Mouse (Mus musculus) gastrocnemius, postnatal 10 days (tissue): ENCODE measurements around the gene Fcgrt. TPM values are rescaled to one million over a fixed set of nuclear protein-coding genes. Genes with fewer than 3 reads are reported as not detected.

ENCODE experiments used
- DNase-seq: peaks from one replicate; pipeline ENCODE4 v3.0.0; 2021; ENCODE audit warnings: mixed read lengths
- microRNA-seq, 2 experiments: library from miRNA; unstranded; fragments of <30 nt; microRNA quantifications; one replicate each; pipeline ENCODE4 v1.2.0; 2021
- total RNA-seq, 2 experiments: library from RNA; stranded (reverse); gene quantifications; 2 replicates each; pipeline ENCODE4 v1.2.3; 2021

The Fcgrt gene
- total RNA-seq, 2 experiments from 2014 or later = 70.9 to 75.2 TPM

DNA sequence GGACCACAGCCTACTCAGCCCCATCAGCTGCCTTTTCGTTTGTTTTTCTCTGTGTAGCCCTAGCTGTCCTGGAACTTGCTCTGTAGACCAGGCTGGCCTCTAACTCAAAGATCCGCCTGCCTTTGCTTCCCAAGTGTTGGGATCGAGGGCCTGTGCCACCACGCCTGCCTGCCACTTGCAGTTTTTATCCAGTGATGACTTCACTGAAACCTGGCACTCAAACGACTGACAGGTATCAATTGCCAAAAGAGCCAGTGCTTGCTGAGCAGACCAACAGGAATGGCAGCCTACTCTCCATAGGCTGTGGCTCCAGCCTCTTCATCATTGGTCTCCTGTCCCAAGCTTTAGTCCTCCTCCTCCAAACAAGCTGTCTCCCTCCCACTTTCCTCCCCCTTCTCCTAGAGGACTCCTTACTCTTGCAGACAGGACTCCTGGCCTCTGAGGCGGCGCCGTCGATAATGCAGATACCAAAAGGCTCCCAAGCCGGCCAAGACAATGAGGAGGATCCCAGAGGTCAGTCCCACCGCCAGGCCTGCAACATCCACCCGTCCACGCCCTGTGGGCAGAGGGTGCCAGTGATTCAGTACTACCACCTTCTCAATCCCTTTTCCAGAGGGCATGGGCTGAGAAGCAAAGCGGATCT is 47.2 kb downstream of the Fcgrt start:
- no peak for DNase-seq

DNA sequence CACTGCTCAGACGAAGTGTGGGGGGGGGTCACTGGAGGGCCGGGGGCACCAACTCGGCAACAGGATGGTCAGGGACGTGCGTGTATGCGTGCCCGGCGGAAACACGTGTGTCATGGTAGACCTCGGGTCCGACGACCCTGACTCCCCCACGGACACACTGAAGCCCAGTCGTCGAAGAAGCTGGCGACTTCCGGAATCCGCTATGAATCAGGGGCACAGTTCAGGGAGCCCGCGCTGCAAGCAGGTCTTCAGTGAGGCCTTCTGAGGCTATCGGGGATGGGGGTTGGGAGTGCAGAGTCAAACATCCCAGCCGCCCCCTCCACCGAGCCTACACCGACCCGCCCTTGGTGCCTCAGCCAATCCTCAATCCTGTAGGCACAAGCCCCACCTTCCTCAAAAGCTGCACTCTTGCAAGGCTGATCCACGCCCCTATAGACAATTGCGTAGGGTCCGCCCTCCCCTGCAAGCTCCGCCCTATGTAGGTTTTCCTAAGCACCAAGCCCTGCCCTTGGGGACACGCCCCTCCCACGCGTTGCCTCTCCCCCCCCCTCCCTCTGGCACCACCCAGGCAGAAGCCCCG is 49.6 kb downstream of the Fcgrt start:
- peak; percentile 77 for DNase-seq

DNA sequence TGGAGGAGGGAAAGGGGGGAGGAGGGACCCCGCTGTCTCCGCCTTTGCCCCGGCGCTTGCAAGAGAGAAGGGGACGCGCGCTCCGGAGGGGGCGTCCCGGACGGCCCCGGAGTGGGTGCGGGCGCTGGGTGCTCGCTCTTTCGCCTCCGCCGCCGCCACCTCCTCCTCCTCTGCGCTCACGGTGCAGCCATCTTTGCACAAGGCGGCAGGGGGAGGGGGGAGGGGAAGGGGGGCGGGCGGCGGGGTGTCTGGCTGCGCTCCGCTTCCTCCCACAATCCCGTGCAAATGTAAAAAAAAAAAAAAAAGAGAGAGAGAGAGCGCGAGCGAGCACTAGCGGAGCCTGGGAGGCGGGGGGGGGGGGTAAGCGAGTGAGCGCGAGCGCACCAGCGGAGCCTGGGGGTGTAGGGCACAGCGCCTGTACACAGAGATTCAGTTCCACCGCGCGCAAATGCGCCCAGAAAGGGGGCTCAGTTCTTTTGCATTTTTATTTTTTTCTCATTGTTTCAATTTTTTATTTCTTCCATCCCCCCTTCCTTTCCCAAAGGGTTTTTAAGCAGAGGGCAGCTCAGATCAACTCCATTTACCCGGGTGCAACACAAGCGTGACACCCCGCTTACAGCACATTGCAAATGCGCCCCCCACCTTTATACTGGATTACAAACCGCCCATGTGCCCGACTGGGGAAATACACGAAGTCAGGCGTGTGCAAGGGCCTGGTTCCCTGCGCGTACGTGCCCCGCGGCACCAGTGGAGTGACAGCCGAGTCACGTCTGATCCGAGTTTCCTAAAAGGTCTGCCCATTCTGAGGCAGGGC is 50.3 kb downstream of the Fcgrt start:
- peak; percentile 73 for DNase-seq

DNA sequence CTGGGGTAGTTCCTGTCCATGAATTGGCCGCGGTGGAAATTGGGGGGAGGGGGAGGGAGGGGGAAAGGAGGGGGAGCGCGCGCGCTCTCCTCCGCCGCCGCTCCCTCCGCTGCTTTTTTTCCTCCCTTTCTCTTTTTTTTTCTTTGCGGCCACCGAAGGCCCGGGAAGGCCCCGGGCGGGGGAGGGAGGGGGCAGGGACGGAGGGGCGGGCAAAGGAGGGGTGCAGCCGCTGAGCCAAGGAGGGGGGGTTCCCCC is 50.9 kb downstream of the Fcgrt start, which contains the start of gene Prr12:
Prr12 (minus strand) TSS at position 20 of the 255 bp plus-strand sequence.
- no peak for DNase-seq

DNA sequence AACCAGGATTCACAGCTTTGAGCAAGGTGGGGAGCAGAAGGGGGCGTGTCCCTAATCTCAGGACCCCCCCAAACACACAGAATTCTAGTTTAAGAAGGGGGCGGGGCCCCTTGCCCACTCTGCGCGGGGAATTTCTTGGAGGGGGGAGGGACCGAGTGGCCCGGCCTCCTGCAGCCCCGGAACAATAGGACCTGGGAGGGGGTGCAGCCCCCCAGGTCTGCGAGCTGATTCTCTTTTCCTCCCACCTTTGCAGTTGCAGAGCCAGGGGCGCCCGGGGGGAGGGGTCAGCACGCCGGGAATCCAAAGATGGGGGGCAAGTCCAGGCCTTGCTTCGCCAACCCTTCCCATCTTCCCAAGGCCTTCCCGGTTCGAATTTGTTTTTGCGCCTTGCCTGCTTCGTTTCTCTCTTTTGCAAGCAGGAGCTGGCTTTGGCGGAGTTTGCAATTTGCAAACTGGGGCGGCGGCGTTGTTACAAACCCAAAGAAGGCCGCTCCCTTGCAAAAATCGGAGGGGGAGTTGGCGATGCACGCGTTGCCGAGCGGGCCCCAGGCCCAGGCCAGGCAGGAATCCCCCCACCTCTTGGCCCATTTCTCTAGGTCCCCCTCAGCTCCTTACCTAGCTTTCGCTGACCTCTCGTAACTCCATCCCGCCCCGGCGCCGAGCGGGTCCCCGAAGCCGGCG is 51.3 kb downstream of the Fcgrt start:
- peak; percentile 40 for DNase-seq

DNA sequence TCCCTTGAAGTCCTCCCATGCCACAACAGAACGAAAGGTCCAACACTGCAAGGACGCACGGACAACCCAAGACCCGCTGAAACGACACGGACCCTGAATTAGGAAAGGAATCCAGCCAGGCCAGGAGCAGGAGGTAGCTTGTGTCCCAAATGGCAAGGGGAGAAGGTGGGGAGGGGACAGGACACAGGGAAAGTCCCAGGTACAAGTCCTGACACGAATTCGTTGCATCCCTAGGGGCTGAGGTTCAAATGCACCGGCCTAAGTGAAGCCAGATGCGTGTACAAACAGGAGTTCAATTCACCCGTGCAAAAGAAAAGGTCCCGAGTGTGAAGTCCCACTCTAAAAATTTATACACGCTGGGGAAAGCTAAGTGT is 52.1 kb downstream of the Fcgrt start:
- no peak for DNase-seq

DNA sequence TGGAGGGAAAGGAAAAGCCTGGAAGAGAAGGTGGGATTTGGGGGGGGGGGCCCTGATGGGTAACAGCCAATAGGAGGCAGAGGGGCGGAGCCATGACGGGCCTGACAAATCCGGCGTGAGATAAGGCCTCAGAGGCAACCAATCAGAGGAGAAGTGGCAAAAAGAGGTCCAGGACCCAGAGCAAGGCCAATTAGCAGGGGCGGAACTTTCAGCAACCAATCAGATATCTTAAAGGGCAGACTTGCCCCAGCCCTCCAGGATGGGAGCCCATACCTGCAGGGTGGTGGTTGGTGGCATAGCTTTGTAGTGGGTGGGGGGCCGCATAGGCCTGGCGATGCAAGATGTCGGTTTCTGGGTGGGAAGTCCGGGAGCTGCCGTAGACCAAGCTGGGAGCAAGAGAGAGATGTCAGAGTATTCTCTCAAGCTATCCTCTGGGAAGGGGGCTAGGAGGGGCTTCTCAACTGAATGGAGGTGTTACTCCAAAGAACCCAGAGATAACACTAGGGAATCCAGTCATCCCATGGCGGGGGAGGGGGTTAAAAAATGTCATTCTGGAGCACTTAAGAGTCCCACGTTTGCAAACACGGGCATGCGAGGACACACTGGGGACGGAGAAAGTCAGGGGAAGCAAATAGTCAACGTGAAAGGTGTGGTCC is 52.6 kb downstream of the Fcgrt start:
- peak; percentile 72 for DNase-seq

DNA sequence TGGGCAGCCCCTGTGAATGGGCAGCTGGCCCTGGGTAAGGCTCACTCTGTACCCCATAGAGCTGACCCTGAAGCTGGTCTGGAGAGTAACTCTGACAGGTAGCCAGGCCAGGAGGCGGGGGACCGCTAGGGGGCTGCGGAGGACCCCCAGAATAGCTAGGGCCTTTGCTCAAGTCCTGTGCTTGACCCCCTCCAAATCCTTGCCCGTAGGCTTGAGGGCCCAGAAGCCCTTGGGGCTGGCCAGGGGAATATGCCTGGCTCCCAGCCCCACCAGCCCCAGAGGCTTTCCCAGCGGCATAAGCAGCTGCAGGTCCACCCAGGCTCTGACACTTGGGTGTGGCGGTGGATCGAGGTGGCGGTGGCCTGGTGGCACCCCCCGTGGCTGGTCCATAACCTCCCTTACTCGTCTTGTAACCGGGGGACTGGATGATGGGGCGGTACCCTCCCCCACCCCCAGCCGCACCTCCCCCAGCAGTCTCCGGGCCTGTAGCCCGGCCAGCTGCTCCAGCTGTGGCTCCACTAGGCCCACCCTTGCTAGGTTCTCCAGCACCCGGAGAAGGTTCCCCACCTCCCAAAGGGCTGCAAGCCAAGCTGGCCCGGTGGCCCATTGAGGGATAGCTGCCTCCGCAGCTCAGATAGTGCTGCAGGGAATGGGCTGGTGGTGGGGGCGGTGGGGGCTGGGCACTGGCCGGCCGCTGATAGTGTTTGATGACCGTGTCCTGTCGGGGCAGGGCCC is 54.6 kb downstream of the Fcgrt start:
- DNase-seq = peak; percentile 68

DNA sequence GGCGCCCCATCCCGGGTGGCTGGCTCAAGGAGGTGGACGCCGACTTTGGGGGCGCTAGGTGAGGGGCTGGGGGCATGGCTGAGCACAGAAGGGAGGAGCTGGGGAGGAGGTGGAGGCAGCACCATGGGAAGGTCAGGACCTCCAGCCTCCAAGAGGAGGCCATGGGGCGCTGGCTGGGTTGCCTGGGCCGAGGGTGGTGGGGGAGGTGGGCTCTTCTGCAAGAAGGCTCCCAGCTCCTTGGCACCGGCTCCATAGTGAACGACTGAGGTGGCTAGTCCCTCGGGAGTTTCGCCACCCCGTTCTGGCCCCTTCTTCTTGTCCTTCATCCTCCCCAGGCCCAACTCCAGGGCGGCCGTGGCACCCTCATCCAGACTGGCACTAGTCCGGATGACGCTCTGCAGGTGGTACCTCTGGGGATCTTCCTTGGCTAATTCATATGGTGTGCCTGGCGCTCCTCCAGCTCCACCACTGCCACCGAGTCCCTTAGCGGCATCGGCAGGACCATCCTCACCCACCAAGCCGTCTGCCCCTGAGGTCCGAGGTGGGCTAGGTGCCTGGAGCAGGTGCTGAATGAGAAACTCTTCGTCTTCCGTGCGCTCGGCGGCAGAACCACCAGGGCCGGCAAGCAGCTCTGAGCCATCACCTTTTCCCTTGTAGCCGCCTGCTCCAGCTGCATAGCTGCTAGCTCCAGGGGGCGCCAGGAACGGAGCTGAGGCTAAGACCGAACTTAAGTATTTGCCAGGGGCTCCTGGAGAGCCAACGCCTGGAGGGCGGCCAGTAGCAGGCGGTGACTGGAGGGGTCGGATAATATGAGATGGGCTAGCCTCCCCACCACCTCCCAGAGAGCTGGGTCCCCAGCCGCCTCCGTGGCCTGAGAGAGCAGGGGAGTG is 55.4 kb downstream of the Fcgrt start:
- peak; percentile 41 for DNase-seq

DNA sequence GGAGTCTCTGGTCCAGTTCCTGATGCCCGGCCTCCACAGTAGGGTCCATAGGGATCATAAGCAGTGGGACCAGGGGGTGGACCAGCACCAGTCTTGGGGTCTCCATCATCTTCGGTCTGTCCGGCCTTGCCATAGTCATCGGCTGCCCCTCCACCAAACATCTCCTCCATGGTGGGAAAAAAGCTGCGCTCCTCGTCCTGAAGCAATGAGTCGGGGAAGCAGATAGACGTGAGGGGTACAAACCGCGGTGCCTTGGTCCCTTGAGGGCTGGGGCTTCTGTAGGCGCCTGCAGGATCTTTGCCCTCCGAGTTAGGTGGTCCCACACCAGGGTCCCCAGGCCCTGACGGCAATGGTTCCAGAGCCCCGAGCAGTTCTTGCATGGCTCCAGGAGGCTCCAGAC is 56.2 kb downstream of the Fcgrt start:
- no peak for DNase-seq

DNA sequence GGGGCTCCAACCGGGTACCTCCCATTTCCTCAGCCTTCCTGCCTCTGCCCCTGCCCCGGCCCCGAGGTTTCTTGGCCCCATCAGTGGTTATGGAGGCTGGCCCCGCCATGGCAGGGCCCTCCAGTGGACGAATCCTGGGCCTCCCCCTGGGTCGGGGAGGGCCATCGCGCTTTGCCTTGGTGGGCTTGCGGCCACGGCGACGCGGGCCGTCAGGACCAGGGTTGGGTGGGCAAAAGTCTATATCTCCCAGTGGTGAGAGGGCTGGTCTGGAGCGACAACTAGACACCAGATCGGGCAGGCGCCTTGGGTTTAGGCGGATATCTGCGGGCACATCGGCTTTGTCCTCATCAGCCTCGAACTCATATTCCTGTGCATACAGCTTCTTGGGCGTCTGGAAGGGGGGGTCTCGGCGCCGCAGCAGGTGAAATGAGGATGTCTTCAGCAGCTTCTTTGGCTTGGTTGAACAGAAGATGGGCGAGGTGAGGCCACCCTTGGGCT is 56.7 kb downstream of the Fcgrt start:
- DNase-seq = no peak

DNA sequence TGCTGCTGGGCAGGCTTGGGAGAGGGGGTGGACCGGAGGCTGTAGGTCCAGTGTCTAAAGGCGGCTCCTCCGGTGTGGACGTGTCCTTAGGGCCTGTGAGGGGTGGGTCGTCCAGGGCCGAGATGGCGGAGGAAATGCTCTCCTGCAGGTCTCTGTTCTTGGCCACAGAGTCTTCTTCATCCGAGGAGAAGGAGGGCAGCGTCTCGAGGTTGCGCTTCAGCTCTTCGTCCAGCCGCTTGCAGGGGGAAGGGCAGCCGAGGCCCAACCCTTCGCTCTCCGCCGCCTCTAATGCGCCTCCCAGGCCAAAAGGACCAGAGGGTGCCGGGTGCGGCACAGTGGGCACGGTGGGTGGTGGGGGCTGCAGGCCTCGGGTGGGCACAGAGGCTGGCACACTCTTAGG is 57.9 kb downstream of the Fcgrt start:
- no peak for DNase-seq

DNA sequence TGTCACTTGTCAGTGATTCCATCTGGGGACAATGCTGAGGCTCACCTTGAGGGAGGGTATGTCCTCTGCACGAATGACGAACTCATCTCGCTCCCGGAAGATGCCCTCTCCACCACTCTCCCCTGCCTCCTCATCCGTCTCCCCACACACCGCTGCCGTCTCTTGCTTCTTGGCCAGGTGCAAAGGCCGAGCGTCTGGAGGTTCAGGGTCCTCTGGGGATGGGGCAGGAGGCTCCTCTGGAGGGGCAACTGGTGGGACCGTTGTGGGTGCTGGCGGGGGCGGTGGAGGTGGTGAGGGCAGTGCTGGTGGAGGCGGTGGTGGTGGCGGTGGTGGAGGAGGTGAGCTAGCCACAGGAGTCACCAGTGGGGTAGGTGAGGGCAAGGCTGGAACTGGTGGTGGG is 60.3 kb downstream of the Fcgrt start:
- DNase-seq = no peak

Small RNA genes within 50 kb of the gene (microRNA-seq; reads per million reads assigned to microRNA genes)
- gene Mir150 = 135 to 344 reads per million in 2 experiments
- 6.8 to 8.6 reads per million in 2 experiments for gene Mir5121

Other genes with a start within 250 kb of the Fcgrt start
- gene Pnkp, start 246.7 kb downstream of the Fcgrt start, total RNA-seq = 10 to 100 TPM; 14.4 to 16.5 TPM
- gene Ptov1, start 234.1 kb downstream of the Fcgrt start, total RNA-seq = 100 to 1,000 TPM; 210 to 216 TPM
- 10 to 100 TPM; 44.7 to 53.5 TPM for gene Med25, start 211.1 kb downstream of the Fcgrt start, total RNA-seq
- 10 to 100 TPM; 15.0 to 18.1 TPM for gene Fuz, start 207.8 kb downstream of the Fcgrt start, total RNA-seq
- 10 to 100 TPM; 59.0 to 65.0 TPM for gene Ap2a1, start 174.4 kb downstream of the Fcgrt start, total RNA-seq
- not detected for gene Tsks, start 160.6 kb downstream of the Fcgrt start, total RNA-seq
- gene Cpt1c, start 129.0 kb downstream of the Fcgrt start, total RNA-seq = 1 to 10 TPM; 4.4 to 5.7 TPM
- 100 to 1,000 TPM; 267 to 271 TPM for gene Prmt1, start 117.3 kb downstream of the Fcgrt start, total RNA-seq
- 10 to 100 TPM; 26.5 to 35.8 TPM for gene Irf3, start 106.2 kb downstream of the Fcgrt start, total RNA-seq
- gene Bcl2l12, start 105.1 kb downstream of the Fcgrt start, total RNA-seq = 10 to 100 TPM; 10.8 to 14.0 TPM
- 10 to 100 TPM; 47.7 to 55.8 TPM for gene Scaf1, start 87.5 kb downstream of the Fcgrt start, total RNA-seq
- 10 to 100 TPM; 75.5 to 80.6 TPM for gene Rras, start 85.9 kb downstream of the Fcgrt start, total RNA-seq
- gene Prr12, start 51.0 kb downstream of the Fcgrt start, total RNA-seq = 10 to 100 TPM; 36.0 to 43.1 TPM
- 10 to 100 TPM; 35.9 to 40.5 TPM for gene Nosip, start 41.4 kb downstream of the Fcgrt start, total RNA-seq
- 10 to 100 TPM in 1 of 2 experiments, 1 to 10 TPM in 1; 8.5 to 10.7 TPM for gene Prrg2, start 41.2 kb downstream of the Fcgrt start, total RNA-seq
- 100 to 1,000 TPM; 103 to 148 TPM for gene Rcn3, start 11.6 kb downstream of the Fcgrt start, total RNA-seq
- 100 to 1,000 TPM; 762 to 817 TPM for gene Rps11, start 20.6 kb upstream of the Fcgrt start, total RNA-seq
- 1,000 to 10,000 TPM; 1,164 to 1,215 TPM for gene Rpl13a, start 24.9 kb upstream of the Fcgrt start, total RNA-seq
- gene Gm45713, start 32.4 kb upstream of the Fcgrt start, total RNA-seq = not detected
- 1 to 10 TPM; 2.3 to 4.3 TPM for gene Flt3l, start 32.6 kb upstream of the Fcgrt start, total RNA-seq
- 10 to 100 TPM; 46.6 to 48.2 TPM for gene Pih1d1, start 50.5 kb upstream of the Fcgrt start, total RNA-seq
- gene Aldh16a1, start 50.7 kb upstream of the Fcgrt start, total RNA-seq = 10 to 100 TPM; 23.9 to 28.6 TPM
- gene Slc17a7, start 60.1 kb upstream of the Fcgrt start, total RNA-seq = 1 to 10 TPM; 4.7 to 4.9 TPM
- gene Gfy, start 75.7 kb upstream of the Fcgrt start, total RNA-seq = under 1 TPM; 0.49 to 0.63 TPM
- gene Pth2, start 77.1 kb upstream of the Fcgrt start, total RNA-seq = not detected
- 1 to 10 TPM; 2.5 to 2.8 TPM for gene Ccdc155, start 101.0 kb upstream of the Fcgrt start, total RNA-seq
- gene Dkkl1, start 108.3 kb upstream of the Fcgrt start, total RNA-seq = not detected
- 10 to 100 TPM; 15.6 to 25.9 TPM for gene Tead2, start 111.9 kb upstream of the Fcgrt start, total RNA-seq
- 1 to 10 TPM; 1.8 to 3.4 TPM for gene Cd37, start 135.3 kb upstream of the Fcgrt start, total RNA-seq
- gene Slc6a16, start 137.2 kb upstream of the Fcgrt start, total RNA-seq = not detected
- not detected for gene Slc6a21, start 173.7 kb upstream of the Fcgrt start, total RNA-seq
- 10 to 100 TPM; 25.5 to 35.2 TPM for gene Trpm4, start 229.9 kb upstream of the Fcgrt start, total RNA-seq
- gene Hrc, start 231.4 kb upstream of the Fcgrt start, total RNA-seq = 100 to 1,000 TPM; 579 to 609 TPM